Mouse (Mus musculus): ENCODE measurements around the gene Olfr273. TPM values are rescaled to one million over a fixed set of nuclear protein-coding genes. Genes with fewer than 3 reads are reported as not detected.

Olfr273 gene
- polyA plus RNA-seq, 1 experiment from 2014 or later: not detected

Other genes starting within 250 kb of the Olfr273 start
- not detected in 2 replicates for gene Olfr275, start 44.6 kb downstream of the Olfr273 start, polyA plus RNA-seq (2014; fragmentation: Nextera tagmentation; extraction: Ambion mirVana)
- not detected in 2 replicates for gene Olfr272, start 59.9 kb upstream of the Olfr273 start, polyA plus RNA-seq (2014; fragmentation: Nextera tagmentation; extraction: Ambion mirVana)
- not detected in 2 replicates for gene Olfr270, start 105.3 kb upstream of the Olfr273 start, polyA plus RNA-seq (2014; fragmentation: Nextera tagmentation; extraction: Ambion mirVana)
- gene Nipsnap3a, start 130.0 kb upstream of the Olfr273 start, polyA plus RNA-seq (2014; fragmentation: Nextera tagmentation; extraction: Ambion mirVana): not detected in 2 replicates
- gene Nipsnap3b, start 152.6 kb upstream of the Olfr273 start, polyA plus RNA-seq (2014; fragmentation: Nextera tagmentation; extraction: Ambion mirVana): 199 and 202 TPM in 2 replicates

All from hindbrain, embryonic 14.5 days (tissue).